Mouse (Mus musculus) cerebellum, postnatal 25 days (tissue): ENCODE measurements at regions not wholly inside any gene's neighbourhood (a gene's known extent, or its start where the extent isn't known, plus 50 kb on each side); places are given as distances from the start of the nearest gene placed in this dataset.

Experiments
- DNase-seq, 2 experiments: peaks; one replicate each; pipeline ENCODE4 v3.0.0; 2021; ENCODE audit warnings: mixed read lengths in 2 of 2

GRCm38 (mm10) chr9:116329147-116329546 is 154.0 kb upstream of the Tgfbr2 start:
- DNase-seq = no peak

- DNase-seq = no peak
These were observed 153.0 kb upstream of the Tgfbr2 start for GRCm38 (mm10) chr9:116328201-116328600.

DNA sequence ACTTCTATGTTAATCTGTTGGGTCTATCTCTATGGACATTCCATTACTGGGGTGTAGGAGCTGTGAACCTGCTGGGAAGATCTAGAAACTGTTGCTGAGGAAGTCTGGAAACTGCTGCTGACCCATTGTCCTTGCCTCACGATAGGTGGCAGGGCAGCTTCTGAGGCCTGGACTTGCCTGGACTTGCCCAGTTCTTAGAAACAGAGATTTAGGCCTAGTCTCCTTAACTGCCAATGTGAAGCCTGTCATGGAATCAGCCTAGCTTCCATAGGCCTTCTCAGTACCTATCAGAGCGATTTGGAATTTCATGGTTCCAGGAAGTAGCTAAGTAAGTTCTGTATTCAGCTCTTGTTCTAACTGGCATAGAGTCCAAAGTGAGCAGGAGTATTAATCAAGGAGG is 151.9 kb upstream of the Tgfbr2 start:
- no peak for DNase-seq

GRCm38 (mm10) chr9:116324971-116325370 is 149.8 kb upstream of the Tgfbr2 start:
- DNase-seq = no peak

GRCm38 (mm10) chr9:116323871-116324721 is 148.9 kb upstream of the Tgfbr2 start:
- no peak for DNase-seq

DNA sequence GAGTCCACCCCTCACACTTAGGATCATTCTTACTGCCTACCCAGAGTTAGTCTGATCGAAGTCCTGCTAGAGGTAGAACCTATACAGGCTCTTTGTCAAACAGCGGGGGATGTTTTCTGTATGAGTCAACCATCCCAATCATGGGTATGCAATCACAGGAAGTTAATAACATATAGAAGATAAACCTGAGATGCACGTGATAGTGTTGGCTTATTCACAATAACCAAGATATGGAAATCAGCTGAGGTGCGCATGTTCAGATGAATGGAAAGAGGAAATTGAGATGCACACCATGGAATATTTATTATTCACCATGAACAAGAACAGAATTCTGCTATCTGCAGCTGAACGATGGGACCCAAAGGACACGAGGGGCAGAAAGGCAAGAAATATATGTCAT is 146.7 kb upstream of the Tgfbr2 start:
- DNase-seq = no peak

- DNase-seq = no peak
These were observed 144.3 kb upstream of the Tgfbr2 start for GRCm38 (mm10) chr9:116319421-116319820.

DNA sequence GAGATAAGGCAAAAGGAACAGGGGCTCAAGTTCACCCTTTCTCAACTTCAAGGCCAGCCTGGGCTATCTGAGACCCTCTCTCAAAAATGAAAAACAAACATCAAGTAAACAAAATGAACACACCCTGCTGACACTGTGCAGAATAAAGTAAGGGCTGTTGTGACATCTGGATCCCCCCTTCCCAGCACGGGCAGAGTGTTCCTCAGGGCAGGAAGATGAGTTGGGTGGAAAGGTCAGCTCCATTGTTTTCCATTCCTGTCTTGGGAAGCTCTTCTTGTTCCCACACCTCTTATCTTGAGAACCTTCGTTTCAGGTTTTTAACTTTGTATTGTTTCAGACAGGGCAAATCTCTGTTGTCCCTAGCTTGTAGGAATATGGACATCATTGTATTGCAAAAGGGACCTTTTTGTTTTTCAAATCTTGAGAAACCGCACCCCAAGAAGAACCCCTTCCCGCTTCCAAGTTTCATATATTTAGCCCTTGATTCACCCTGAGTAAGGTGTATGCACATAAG is 141.5 kb upstream of the Tgfbr2 start:
- no peak for DNase-seq

DNA sequence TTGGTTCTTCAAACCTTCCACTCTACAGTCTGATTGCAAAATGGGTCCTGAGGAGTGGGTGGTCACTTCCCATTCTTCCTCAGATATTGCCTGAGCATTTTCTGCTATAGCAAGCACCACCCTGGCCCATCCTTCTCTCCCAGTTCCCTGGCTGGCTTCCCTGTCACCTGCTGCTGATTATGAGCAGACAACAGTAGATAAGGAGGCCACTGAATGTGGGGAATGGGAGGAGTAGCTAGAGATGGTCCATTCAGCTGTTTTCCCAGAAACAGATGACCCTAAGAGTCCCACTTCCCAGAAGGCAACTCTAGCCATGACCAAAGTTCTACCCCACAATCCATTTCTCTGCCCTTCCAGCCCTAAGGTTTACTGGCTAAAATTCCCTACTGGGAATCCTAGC is 139.6 kb upstream of the Tgfbr2 start:
- DNase-seq = no peak

- DNase-seq = no peak
These were observed 139.0 kb upstream of the Tgfbr2 start for GRCm38 (mm10) chr9:116313932-116314790.

- DNase-seq = no peak
These were observed 136.2 kb upstream of the Tgfbr2 start for GRCm38 (mm10) chr9:116311364-116311763.

DNA sequence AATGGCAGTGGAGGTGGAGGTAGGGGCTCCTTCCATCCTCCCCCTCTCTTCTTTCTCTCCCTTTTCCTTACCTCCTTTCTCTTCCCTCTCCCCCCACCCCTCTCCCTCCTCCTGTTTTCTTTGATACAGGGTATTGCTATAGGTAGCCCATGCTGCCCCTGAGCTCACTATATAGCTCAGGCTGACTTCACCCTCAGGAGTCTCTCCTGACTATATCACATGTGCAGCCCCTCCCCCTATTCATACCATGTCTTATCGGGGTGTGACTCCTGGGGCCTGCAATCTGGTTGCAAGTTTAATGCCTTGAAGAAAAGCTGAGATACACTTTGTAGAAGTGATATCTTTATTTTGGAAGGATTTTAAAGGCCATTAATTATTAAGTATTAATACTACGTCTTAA is 126.4 kb upstream of the Tgfbr2 start:
- DNase-seq = no peak

GRCm38 (mm10) chr9:116298791-116299190 is 123.6 kb upstream of the Tgfbr2 start:
- DNase-seq = no peak

GRCm38 (mm10) chr9:116296349-116296748 is 121.2 kb upstream of the Tgfbr2 start:
- DNase-seq = no peak

DNA sequence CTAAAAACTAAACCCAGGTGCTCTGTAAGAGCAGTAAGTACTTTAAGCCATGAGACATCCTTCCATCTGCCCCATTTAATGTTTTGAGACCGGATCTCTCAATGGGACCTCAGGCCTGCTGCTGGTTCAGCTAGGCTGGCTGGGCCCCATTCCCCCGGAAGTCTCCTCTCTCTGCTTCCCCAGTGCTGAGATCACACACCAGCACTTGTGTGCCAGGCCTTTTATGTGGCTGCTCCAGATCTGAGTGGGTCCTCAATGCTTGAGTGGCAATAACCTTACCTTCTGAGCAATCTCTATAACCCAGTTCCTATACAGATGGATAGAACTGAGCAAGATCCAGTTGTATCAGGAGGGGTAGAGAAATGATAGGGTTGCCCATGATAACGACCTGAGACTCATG is 118.9 kb upstream of the Tgfbr2 start:
- DNase-seq = no peak

- no peak for DNase-seq
These were observed 118.0 kb upstream of the Tgfbr2 start for GRCm38 (mm10) chr9:116293110-116293509.

DNA sequence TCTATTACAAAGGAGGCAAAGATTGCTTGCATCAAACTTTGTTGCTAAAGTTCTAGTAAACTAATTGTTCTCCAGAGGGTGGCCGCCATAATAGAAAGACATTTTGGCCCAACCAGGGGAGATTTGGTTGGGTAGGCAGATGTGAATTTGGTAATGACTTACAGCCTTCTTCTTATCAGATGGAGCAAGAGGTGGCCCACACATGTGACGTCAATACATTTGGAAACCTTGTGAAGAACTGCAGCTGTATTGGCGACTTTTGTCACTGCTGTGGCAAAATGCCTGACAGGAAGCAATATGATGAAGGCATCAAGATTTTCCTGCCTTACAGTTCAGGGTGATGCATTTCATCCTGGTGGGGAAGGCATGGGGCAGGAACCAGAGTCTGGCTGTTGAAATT is 116.5 kb upstream of the Tgfbr2 start:
- no peak for DNase-seq

GRCm38 (mm10) chr9:116290896-116291295 is 115.7 kb upstream of the Tgfbr2 start:
- no peak for DNase-seq

- DNase-seq = no peak
These were observed 110.7 kb upstream of the Tgfbr2 start for GRCm38 (mm10) chr9:116285691-116286431.

GRCm38 (mm10) chr9:116283790-116284526 is 108.8 kb upstream of the Tgfbr2 start:
- DNase-seq = no peak

DNA sequence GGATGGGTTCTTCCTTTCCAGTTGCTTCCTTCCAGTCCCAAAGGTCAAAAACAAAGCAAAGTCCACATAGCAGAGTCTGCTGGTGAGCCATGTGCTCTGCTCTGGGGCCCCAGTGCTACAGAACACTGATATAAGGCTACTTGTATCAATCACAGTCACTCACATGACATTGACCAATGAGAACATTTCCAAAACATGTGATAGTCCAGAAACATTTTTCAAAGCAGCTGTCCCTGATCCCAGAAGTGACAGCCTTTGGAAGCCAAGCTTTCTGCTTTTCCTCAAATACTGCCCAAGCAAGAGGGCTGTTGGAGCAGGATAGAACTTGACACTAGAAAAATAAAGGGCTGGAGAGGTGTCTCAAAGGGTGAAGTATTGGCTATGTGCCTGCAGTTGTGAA is 106.5 kb upstream of the Tgfbr2 start:
- DNase-seq = no peak

- DNase-seq = no peak
These were observed 105.0 kb upstream of the Tgfbr2 start for GRCm38 (mm10) chr9:116280146-116280545.
